Mouse (Mus musculus) v-Abl transformed pro-B cells (cell line): Measurements from ENCODE around the gene LTO1.

Experiments used
- in situ Hi-C, 2 experiments: fragments of 400-800 bp; cut with MboI; formaldehyde crosslinking; loops; one replicate each; pipeline ENCODE4 v1.15.1; 2025; ENCODE audit not compliant: unreplicated experiment in 2 of 2

Gene LTO1

DNA sequence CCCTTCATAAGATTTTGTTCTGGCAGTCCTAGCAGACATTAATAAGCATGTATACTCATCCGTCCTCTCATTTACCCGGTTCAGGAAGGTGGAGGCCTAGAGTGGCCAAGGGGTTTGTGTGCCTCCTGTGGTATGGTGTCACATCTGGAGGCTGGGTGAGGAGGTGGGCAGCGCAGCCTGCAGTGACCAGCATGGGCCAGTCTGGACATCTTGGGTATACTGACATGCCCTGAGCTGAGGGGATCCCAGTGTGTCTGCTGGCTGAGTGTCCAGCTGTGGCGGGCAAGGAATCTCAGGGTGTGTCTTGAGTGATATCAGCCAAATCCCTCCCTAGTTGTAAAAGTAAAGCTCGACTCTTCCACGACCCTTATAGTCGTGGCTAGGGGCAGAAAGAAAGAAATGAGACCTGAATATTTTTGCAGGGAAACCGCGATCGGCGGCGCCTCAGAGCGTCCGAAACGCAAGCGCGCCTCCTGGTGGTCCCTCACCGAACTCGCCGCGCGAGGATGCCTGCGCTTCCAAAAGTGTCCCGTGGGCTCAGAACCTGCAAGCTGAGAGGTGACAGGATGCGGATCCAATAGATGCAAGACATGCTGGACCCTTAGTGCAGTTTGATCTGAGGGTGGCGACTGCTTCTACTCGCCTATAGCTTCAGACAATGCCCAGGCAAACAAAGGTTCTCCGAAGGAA, 8.0 kb upstream of the LTO1 start:
- in situ Hi-C loops, result loop anchor here (10.0 to 25.0 kb wide), 3 partner anchors 692 to 1095 kb away; partner anchors contain the start of genes Dhcr7 (in 1 of the 2) and Nadsyn1 (in 1 of the 2)

DNA sequence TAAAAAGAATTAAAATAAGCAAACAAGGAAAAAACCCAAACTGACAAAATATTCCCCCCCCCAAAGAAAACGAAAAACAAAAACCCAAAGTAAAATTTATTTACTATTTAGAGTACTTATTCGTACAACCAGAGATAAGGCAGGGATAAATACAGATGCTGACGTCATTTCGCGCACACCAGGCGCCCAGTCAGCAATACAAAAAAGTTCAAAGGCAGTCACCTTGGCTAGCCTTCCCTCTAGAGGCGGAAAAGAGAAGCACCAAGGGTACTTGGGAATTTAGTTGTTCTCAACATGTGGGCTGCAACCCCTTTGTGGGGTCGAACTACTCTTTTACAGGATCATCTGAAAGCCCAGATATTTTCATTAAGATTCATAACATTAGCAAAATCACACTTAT, 7.1 kb upstream of the LTO1 start:
- in situ Hi-C loops, result loop anchor here (10.0 to 25.0 kb wide), 3 partner anchors 693 to 1095 kb away; partner anchors contain the start of genes Dhcr7 (in 1 of the 2) and Nadsyn1 (in 1 of the 2)

DNA sequence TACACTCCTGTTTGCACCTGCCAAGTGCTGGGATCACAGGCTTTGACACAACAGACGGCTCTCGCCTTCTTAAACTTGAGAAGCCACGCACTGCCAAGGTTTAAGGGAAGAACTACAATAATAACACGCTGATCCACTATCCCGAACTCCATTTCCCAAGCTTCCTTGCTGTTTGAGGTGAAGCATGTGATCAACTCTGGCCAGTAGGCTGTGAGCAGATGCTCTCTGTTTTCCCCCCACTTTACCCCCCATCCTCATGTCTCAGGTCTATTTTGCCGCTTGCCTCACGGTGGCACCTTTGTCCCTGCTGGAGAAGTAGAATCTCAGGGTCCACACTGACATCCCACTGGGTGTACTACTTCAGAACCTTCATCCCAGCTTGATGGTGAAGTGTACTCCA, 6.2 kb upstream of the LTO1 start:
- in situ Hi-C loops, result loop anchor here (10.0 to 25.0 kb wide), 3 partner anchors 694 to 1096 kb away; partner anchors contain the start of genes Dhcr7 (in 1 of the 2) and Nadsyn1 (in 1 of the 2)

DNA sequence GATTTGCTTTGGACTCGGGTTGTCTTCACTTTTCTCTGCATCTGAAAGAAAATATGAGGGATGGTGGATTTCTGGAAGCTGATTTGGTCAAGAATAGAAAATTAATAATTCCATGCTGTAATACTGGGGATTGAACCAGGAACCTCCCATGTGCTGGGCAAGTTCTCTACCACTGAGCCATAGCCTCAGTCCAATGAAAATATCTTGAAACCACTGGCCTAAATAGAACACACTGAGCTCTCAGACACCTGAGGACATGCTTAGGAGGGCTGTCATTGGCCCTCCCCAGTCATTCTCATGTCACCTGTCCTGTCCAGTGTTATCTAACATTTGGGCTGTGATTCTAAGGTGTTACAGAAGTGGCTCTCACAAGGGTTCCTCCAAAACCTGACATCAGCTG, 3.8 kb upstream of the LTO1 start:
- in situ Hi-C loops, result loop anchor here (25.0 kb wide), 2 partner anchors 1074 to 1099 kb away; partner anchors contain the start of genes Dhcr7 (in 1 of the 2) and Nadsyn1 (in 1 of the 2)

DNA sequence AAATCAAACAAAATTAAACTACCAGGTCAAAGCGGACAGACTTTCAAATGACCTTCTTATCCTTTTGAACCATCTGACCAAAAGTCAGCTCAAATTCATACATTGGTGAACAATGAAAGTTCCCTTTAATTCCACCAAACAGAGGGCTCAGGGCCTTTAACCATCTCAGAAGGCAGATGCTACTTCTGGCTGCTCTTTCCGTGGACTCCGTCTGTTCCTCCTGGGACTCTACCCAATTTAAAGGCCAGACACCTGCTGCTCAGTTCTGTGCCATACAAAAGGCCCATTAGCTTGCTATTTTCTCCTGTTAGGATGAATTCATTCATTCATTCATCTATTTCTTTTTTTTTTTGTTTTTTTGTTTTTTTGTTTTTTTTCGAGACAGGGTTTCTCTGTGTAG, 2.0 kb upstream of the LTO1 start:
- in situ Hi-C loops, result loop anchor here (25.0 kb wide), 2 partner anchors 1076 to 1101 kb away; partner anchors contain the start of genes Dhcr7 (in 1 of the 2) and Nadsyn1 (in 1 of the 2)

DNA sequence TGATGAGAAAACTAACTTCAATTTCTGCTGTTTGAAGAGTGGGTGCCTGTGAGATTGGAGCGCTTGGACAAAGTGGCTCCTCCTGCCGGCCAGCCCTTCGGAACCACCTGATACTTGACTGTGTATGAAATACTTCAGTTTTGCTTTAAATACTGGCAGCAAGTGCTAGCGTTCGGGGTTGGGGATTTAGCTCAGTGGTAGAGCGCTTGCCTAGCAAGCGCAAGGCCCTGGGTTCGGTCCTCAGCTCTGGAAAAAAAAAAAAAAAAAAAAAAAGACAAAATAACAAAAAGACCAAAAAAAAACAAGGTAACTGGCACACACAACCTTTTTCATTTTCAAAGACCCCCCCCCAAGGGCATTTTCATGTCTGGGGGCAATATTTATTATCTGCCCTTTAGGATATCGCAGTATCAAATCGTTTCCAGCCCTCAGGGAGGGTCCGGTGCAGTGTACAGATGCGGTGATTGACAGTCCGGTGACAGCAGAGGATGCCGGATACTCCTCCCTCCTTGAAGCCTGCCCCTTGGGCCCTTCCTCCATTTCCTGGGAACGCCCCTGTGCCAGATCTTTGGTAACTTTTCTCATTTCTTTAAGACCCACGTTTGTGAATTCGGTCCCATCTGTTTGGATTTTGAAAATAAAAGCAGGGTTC, 478 bp upstream of the LTO1 start:
- in situ Hi-C loops, result loop anchor here (25.0 kb wide), 2 partner anchors 1077 to 1102 kb away; partner anchors contain the start of genes Dhcr7 (in 1 of the 2) and Nadsyn1 (in 1 of the 2)

DNA sequence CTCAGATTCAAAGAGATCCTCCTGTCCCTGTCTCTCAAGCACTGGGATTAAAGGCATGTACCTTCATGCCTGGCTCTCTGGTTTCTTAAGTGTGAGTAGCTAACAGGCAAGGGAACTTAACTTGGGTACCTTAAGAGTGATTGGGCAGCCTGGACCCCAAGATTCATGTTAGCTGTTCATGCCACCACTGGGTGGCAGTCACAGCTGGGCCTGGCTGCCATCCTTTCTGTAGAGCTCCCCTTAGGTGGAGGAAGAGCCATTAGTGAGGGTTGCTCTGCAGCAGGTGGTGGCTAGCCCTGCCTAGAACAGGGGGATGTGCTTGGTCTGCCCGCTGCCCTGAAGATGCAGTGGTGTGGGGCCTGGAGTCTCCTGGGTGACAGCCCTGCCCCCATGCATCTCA, 3.9 kb downstream of the LTO1 start:
- in situ Hi-C loops, result loop anchor here (5.0 to 25.0 kb wide), 3 partner anchors 337 to 1107 kb away; partner anchors contain the start of genes Dhcr7 (in 1 of the 2), Fadd (in 1 of the 2) and Nadsyn1 (in 1 of the 2)

DNA sequence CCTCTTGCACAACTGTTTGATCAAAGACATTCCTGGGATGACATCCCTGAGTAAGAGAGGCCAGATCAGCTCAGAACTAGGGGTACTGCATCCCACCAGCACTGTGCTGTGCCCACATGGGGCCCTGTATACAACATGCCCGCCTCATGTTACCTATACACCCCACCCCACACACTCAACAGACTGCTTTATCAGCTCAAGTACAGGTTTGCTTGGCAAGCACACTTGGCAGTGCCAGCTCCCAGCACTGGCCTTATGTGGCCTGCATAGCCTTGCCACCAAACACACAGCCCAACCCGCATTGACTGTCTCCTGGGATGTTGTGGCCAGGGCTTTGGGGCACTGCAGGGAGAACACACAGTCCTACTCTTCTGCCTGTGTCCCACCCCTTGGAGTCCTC, 12.7 kb downstream of the LTO1 start:
- in situ Hi-C loops, result no loop called here

DNA sequence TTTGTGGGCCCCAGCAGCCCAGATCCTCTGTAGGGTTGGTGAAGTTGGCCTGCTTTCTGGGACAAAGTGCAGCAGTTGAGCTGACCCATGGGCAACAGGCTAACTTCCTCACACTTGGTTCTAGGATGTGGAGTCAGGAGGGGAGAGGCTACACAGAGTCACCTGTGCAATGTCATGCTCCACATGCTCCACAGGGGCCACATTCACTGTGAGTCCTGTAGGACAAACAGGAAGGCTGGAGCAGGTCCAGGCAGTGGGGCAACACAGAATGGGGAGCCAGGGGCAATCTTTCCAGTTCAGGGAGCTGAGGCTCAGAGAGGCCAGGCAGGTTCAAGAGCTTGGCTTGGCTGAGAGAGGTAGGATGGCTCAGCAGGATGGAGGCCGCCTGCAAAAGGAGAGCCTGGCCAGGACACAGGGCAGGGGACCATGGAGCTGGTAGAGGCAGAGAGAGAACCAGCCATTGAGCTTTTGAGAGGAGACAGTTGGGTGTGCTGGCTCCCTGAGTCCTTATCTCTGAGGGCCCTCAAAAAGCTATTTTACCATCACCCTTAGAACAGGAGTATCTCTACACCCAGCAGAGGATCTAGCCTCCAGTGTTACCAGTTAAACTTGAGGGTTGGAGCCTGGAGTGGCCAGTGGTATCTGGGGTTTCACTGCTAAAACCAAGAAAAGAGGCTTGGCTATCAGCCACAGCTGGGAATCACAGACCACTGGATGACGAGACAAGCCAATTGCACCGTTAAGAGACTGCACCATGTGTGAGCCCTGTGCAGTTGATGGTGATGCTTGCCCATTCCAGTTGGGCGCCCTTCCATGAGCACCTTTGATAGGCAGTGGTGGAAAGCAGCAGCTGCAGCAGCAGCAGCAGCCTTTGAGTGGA, 13.3 kb downstream of the LTO1 start:
- in situ Hi-C loops, result no loop called here

DNA sequence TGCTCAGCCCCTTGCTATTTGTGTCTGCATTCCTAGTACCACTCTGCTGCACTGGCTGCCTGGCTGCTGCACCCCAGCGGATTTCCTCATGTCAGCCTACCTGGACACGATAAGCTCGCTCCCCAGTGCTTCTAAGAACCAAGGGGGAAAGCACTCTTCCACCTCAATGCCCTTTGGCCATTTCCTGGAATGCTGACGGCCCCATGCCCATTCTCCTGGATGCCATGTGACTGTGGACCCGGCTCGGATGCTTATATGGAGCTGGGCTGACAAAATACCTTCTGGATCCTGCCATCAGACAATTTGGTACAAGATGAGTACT, 13.9 kb downstream of the LTO1 start:
- in situ Hi-C loops, result no loop called here

DNA sequence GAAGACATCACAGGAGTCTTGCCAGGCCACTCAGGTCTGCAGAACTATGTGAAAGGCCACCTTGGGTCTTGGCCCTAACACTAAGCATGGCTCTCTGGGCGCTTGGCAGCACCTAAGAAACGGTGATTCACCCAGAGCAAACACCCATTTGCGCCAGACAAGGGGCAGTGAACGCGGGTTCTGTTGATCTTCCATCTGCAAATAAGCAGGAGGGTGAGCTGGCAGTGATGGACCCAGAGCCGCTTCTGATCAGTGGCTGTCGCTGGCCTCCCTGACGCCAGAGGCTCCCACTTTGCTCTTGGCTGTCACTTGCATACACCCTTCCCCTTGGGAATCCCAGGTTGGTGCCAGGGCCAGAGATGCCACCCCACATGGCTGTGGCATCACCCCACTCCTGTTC, 14.6 kb downstream of the LTO1 start:
- in situ Hi-C loops, result no loop called here

DNA sequence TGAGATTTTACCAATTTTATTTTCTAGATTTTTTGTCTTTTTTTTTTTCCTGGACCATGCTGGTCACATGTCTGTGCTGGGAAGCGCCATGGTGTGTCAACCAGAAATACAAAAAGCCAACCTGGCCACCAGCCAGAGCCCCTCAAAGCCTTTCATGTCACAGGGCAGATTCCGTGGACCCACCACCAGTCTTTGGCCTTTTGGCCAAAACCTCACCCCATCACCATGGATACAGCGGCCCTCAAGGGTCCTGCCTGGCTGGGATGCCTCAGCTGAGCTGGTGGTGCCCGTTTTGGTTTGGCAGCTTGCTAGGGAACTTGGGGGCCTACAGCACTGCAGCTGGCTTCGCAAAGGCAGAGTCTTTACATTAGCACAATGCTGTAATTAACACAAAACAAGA, 15.0 kb downstream of the LTO1 start:
- in situ Hi-C loops, result no loop called here

DNA sequence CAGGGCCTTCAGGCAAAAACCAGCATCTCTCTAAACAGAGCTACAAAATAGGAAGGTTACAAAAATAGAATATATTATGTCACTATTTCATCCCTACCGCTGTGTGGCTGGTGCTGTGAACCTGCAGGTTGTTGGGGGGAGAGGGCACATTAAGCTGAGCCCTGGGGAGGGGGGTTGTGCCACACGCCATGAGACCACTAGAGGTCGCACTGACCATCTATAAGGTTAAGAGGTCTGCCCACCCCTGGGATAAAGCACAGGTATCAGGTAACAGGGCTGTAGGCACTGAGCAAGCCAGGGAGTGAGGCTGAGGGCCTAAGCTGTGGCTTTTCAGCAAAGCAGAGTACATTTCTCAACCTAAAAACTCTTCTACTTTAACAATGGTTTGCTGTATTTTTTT, 16.9 kb downstream of the LTO1 start:
- in situ Hi-C loops, result no loop called here

DNA sequence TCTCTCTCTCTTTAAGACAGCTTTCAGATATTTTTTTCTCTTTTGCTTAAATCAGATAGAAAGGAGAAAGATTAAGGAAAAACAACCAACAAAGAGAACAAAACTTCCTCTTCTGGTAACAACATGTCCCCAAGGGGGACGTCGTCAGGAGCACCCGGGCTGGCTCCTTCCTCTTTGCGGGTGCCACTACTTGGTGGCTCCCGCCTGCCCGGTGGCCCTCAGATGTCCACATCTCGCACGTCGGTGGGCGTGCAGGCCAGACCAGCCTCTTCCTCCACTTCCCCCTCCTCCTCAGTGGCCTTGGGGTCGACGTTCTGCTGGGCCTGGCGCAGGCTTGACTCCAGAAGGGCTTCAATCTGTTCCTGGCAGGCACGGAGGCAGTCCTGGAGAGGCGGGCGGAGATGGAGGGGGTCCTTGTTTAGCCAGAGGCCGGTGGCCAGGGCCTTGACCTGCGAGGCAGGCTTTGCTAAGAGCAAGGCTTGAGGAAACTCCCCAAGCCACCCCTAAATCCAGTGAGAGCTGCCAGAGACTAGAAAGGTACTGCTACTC, 17.6 kb downstream of the LTO1 start:
- in situ Hi-C loops, result no loop called here

DNA sequence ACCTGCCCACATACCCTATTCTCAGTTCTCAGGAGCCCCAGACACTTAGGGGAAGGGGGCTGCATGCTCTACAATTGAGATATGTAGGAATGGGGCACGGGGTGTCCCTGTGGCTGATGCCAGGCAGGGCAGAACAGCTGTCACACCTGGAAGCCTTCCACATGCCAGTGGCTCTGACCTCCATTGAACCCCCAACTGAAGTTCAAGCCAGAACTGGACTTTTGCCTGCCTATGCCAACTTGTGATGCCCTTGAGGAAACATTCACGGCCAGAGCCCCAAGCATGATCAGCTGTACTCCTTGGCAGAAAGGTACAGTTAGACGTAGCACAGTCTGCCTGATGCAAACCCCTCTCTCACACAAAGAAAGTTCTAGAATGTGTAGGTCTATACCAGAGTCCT, 18.4 kb downstream of the LTO1 start:
- in situ Hi-C loops, result no loop called here

DNA sequence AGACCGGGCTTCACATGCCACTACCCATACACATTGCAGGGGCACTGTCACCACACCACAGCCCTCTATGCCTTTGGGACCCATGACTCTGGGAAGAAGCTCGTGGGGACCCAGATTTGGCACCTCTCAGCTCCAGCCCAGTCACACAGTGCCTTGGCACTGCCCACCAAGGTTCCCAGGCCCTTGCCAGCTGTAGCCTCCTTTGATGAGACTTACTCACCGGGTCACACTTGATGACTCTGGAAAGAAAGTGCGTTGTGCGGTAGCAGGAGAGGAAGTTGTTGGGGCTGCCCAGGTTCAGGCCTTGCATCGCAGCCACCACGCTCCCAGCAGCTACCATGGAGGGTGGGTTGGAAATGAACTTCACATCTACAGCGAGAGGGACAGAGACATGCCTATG, 18.9 kb downstream of the LTO1 start:
- in situ Hi-C loops, result no loop called here

DNA sequence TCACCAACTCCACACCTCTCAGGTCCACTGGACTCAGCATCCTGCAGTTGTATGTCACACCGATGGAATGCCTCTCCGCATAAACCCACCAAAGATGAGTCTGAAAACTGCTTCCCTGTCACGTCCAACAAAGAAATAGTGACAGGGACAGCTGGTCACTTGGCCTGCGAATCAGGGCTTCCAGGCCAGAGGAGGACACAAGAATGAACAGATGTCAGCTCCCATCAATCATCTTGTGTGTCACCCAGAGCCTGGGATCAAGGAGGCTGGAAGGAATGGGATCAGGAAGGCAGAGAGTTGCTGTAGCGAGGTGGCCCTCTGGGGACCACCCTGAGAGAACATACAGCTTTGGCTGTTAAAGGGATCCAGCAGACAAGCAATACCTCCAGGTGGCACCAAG, 20.0 kb downstream of the LTO1 start:
- in situ Hi-C loops, result loop anchor here (5.0 kb wide), 3 partner anchors 162 to 307 kb away; no protein-coding TSS in a partner anchor

DNA sequence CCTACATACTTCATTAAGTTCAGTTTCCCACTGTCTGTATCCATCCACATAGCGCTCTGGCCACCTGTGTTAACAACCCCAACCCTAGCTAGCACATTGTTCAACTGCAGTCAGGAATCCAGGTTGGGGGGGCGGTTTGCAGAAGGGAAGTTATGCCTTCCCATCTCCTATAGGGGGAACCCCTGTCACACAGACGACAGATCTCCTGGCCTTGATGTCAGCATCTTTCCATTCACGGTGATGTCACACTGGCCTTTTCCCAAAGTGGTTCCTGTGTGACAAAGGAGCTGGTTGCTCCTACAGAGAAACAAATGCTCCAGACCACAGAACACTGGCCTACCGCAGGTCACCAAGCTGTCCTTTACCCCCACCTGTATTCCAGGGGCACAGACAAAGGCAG, 20.7 kb downstream of the LTO1 start:
- in situ Hi-C loops, result loop anchor here (5.0 kb wide), 3 partner anchors 162 to 307 kb away; no protein-coding TSS in a partner anchor

DNA sequence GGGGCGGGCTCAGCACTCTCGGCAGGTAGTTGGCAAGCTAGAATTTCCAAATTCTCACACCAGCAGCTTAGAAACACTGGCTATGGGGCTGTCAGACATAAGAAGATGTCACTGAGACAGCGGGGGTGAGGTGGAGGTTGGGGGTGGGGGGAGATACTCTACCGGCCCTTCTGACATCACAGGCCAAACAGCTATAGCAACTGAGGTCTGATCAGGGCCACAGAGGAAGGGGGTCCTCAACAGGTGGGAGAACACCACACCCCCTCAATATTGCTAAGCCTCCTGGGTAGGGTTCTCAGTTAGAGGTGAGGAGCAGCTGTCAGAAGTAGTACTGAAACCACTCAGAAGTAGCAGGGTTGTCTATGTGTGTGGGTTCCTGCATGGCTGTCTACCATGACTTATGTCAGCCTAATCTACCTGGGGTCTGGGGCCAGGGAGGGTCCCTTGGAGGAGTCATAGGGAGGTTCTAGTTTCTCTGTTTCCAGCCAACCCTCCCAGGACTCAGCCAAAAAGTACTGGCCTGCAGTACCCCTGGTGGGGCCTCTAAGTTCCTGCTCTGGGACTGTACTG, 21.5 kb downstream of the LTO1 start:
- in situ Hi-C loops, result loop anchor here (5.0 kb wide), 3 partner anchors 161 to 306 kb away; no protein-coding TSS in a partner anchor

DNA sequence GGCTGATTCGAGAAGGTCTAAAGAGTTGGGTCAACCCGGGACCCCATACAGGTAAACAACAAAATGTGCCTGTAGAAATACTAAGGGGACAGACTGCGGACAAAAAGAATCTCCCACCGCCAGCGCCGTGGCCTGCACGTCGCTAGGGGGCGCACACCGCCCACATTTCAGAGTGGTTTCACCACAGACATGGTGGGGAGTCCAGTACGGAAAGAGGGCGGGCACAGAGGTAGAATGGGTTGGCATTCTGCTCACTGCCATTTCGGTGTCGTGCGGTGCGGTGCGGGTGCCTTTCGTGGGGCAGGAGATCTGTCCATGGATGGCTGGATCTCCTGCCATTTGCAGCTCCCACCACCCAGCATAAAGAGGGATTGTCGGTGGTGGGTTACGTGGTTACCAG, 22.6 kb downstream of the LTO1 start:
- in situ Hi-C loops, result loop anchor here (5.0 kb wide), 3 partner anchors 160 to 305 kb away; no protein-coding TSS in a partner anchor
